12 mouse cellular contexts compared by ENCODE assay signal in genomic region chr1:167599211-167599735, GRCm38 (mm10). TPM values are rescaled to one million over a fixed set of nuclear protein-coding genes. Genes with fewer than 3 reads are reported as not detected.
A peak's percentile ranks its signal among the peaks of the same experiment; 100 is the strongest.
DNase-seq lines count a peak whose midpoint lies in the region; ATAC-seq and TF ChIP-seq lines count a peak whose summit lies in the region.
"Had no signal": no experiment of that assay in that cellular context is flagged by ENCODE, and none has a peak within 500 bp of the region (broad histone marks: within the 10 kb centered on the region; RNA-seq: fewer than 3 reads in every experiment).

No protein-coding gene starts in this region.

- no peak overlapping the region for H3K4me3 ChIP-seq in heart, embryonic 11.5 days (ENCODE audit: low read depth, low read length)
- peak overlapping the region; percentile 58 for H3K4me3 ChIP-seq in E14TG2a.4 (replicated peaks; ENCODE audit: low read length)
- no peak overlapping the region; the same call in 1 of the 2 replicates for H3K4me3 ChIP-seq in forebrain, embryonic 12.5 days (replicated peaks)
- H3K4me3 ChIP-seq in limb, embryonic 15.5 days, result peak overlapping the region; percentile 42

- H3K27ac ChIP-seq in heart, embryonic 11.5 days (ENCODE audit: low read depth, low read length), result no peak overlapping the region
- H3K27ac ChIP-seq in forebrain, embryonic 12.5 days, result no peak overlapping the region
- no peak overlapping the region for H3K27ac ChIP-seq in limb, embryonic 15.5 days

- TF ChIP-seq CTCF in E14TG2a.4 (conservative IDR thresholded peaks at IDR 0.05; ENCODE audit: low read length), result no peak

- no peaks in the 10 kb centered on the region for H3K9me3 ChIP-seq in heart, embryonic 11.5 days (replicated peaks; ENCODE audit: control insufficient read depth, low read length)
- no peaks in the 10 kb centered on the region for H3K9me3 ChIP-seq in E14TG2a.4 (ENCODE audit: low read length)
- no peaks in the 10 kb centered on the region for H3K9me3 ChIP-seq in forebrain, embryonic 12.5 days
- no peaks in the 10 kb centered on the region for H3K9me3 ChIP-seq in limb, embryonic 15.5 days
- H3K9me3 ChIP-seq: megakaryocyte, embryonic 14.5 days had no signal

- H3K9ac ChIP-seq in heart, embryonic 11.5 days (ENCODE audit: low read depth, low read length), result no peak overlapping the region
- no peak overlapping the region for H3K9ac ChIP-seq in forebrain, embryonic 12.5 days
- H3K9ac ChIP-seq in limb, embryonic 15.5 days, result no peak overlapping the region

- WGBS in heart, embryonic 11.5 days (ENCODE audit: insufficient replicate concordance), result 16% methylated on average over 7 of the region's 7 CpGs
- WGBS in forebrain, embryonic 12.5 days, result 13% methylated on average over 7 of the region's 7 CpGs
- WGBS in limb, embryonic 15.5 days, result 11% methylated on average over 7 of the region's 7 CpGs

- H3K36me3 ChIP-seq in heart, embryonic 11.5 days (ENCODE audit: control insufficient read depth, insufficient read depth, low read length), result no peaks in the 10 kb centered on the region
- H3K36me3 ChIP-seq in E14TG2a.4 (ENCODE audit: insufficient read depth, low read length), result no peaks in the 10 kb centered on the region
- H3K36me3 ChIP-seq in forebrain, embryonic 12.5 days (replicated peaks), result no peaks in the 10 kb centered on the region
- H3K36me3 ChIP-seq in limb, embryonic 15.5 days, result no peaks in the 10 kb centered on the region

- H3K4me2 ChIP-seq in heart, embryonic 11.5 days, result peak overlapping the region; percentile 68; the same call in 1 of the 2 replicates
- H3K4me2 ChIP-seq in forebrain, embryonic 12.5 days, result peak overlapping the region; percentile 83
- no peak overlapping the region for H3K4me2 ChIP-seq in limb, embryonic 15.5 days

- peaks cover 25% of the 10 kb centered on the region for H3K27me3 ChIP-seq in heart, embryonic 11.5 days (ENCODE audit: control insufficient read depth, insufficient read depth, low read length)
- H3K27me3 ChIP-seq in E14TG2a.4 (ENCODE audit: insufficient read depth, low read length), result peaks cover 76% of the 10 kb centered on the region
- peaks cover 58% of the 10 kb centered on the region for H3K27me3 ChIP-seq in forebrain, embryonic 12.5 days
- H3K27me3 ChIP-seq in limb, embryonic 15.5 days, result peaks cover 31% of the 10 kb centered on the region

- ATAC-seq in heart, embryonic 11.5 days (replicated peaks; ENCODE audit: insufficient number of reproducible peaks, low FRiP score, low TSS enrichment), result no peak
- no peak for ATAC-seq in forebrain, embryonic 12.5 days (ENCODE audit: low FRiP score)
- no peak for ATAC-seq in limb, embryonic 15.5 days (ENCODE audit: insufficient number of reproducible peaks, low FRiP score, low TSS enrichment, low read depth)
- ATAC-seq: activated CD4-positive, CD25-positive, alpha-beta regulatory T cell, adult 4 months had no signal

- no peak for DNase-seq in heart, postnatal 10 days
- DNase-seq in adrenal gland, adult 18-20 months (ENCODE audit: low spot score in 2 of 2), result no peak
- no peak for DNase-seq in spleen, postnatal 4 days (ENCODE audit: low spot score in 2 of 2)
- no peak for DNase-seq in left cerebral cortex, adult 11 months (ENCODE audit: low spot score)
- DNase-seq: cerebellum, adult 8-10 months had no signal

- intact Hi-C loops in heart, postnatal 10 days (cut with DNase I), result no loop called here

- H3K4me1 ChIP-seq in heart, embryonic 11.5 days (ENCODE audit: control insufficient read depth, insufficient read depth, low read length), result peaks cover 4% of the 10 kb centered on the region; the same call in 1 of the 2 replicates
- H3K4me1 ChIP-seq in E14TG2a.4 (replicated peaks; ENCODE audit: low read depth, low read length), result peaks cover 38% of the 10 kb centered on the region
- peaks cover 27% of the 10 kb centered on the region for H3K4me1 ChIP-seq in forebrain, embryonic 12.5 days
- H3K4me1 ChIP-seq in limb, embryonic 15.5 days, result peaks cover 16% of the 10 kb centered on the region

RNA-seq across cellular contexts. Expression of gene Rxrg, which starts 1.1 kb away (rescaled TPM):
- polyA plus RNA-seq in heart, embryonic 11.5 days (2014; fragmentation: Nextera tagmentation; extraction: Ambion mirVana), result 2.2 and 3.4 TPM in 2 replicates
- 10 to 100 TPM; 25.8 to 28.4 TPM for total RNA-seq in heart, postnatal 10 days (2021)
- 3.1 and 3.8 TPM in 2 replicates for polyA plus RNA-seq in forebrain, embryonic 12.5 days (2016; fragmentation: Nextera tagmentation; extraction: Ambion mirVana)
- 18.5 and 24.2 TPM in 2 replicates for polyA plus RNA-seq in limb, embryonic 15.5 days (2015; fragmentation: Nextera tagmentation; extraction: Ambion mirVana)
- total RNA-seq in adrenal gland, adult 18-20 months (2021), result 1 to 10 TPM; 4.6 to 10.0 TPM
- polyA plus RNA-seq: activated CD4-positive, CD25-positive, alpha-beta regulatory T cell, adult 4 months; C2C12 had no signal

Comparison
In these comparisons a context has a peak if more than half of its experiments do, and no peak if none do; other contexts are left out.
1. H3K4me3 ChIP-seq: peak in E14TG2a.4 (single experiment) and limb, embryonic 15.5 days (single experiment); none in heart, embryonic 11.5 days (single experiment) and forebrain, embryonic 12.5 days (single experiment).